Mouse (Mus musculus) megakaryocyte, adult 5-6 weeks (primary cell): Measurements from ENCODE around the gene Slc40a1. TPM values are rescaled to one million over a fixed set of nuclear protein-coding genes. Genes with fewer than 3 reads are reported as not detected.

ENCODE experiments used
- total RNA-seq, 2 experiments: library from RNA; stranded (forward) in 1 of 2; stranded (reverse) in 1 of 2; fragments of 153-499, 151-499 nt in 1 of 2; fragments of 221-1000, 200-1000 nt in 1 of 2; gene quantifications; 2 replicates each; pipeline versions ENCODE4 v1.2.3 to v1.2.4; 2015 to 2017

Slc40a1 gene
- total RNA-seq, 2 experiments from 2014 or later: 18.0 to 24.7 TPM

Other genes starting within 250 kb of the Slc40a1 start
- gene Wdr75, start 131.4 kb downstream of the Slc40a1 start, total RNA-seq (2015): 35.8 and 39.9 TPM in 2 replicates
- 17.0 and 27.2 TPM in 2 replicates for gene Wdr75, start 131.4 kb downstream of the Slc40a1 start, total RNA-seq (2017)
- not detected in 2 replicates for gene Gm5269, start 36.2 kb downstream of the Slc40a1 start, total RNA-seq (2015)
- not detected in 2 replicates for gene Gm5269, start 36.2 kb downstream of the Slc40a1 start, total RNA-seq (2017)
- gene Dnah7b, start 139.8 kb upstream of the Slc40a1 start, total RNA-seq (2015): not detected in 2 replicates
- not detected in 2 replicates for gene Dnah7b, start 139.8 kb upstream of the Slc40a1 start, total RNA-seq (2017)